Mouse (Mus musculus) testis, adult 2 months (tissue): Measurements from ENCODE around the gene Gm44965.

ENCODE experiments used
- CTCF ChIP-seq: fragments of 200-500 bp; IDR thresholded peaks from 2 replicates; pipeline ENCODE4 v1.5.1; 2012; ENCODE audit warnings: low read depth, mild to moderate bottlenecking, inconsistent platforms, low read length, moderate library complexity; ENCODE audit not compliant: control insufficient read depth, insufficient read depth, insufficient replicate concordance
- POLR2A ChIP-seq: fragments of 200-500 bp; IDR thresholded peaks from 2 replicates; pipeline ENCODE4 v1.6.1; 2012; ENCODE audit warnings: low read depth, mild to moderate bottlenecking, inconsistent platforms, low read length, moderate library complexity; ENCODE audit not compliant: control insufficient read depth

GRCm38 (mm10) chr6:48545251-48545650 lies 48.5 kb upstream of the Gm44965 start:
- TF ChIP-seq CTCF (no peak), POLR2A (no peak)
